Mouse (Mus musculus) CH12.LX (cell line): ENCODE measurements around the gene Tmppe. TPM values are rescaled to one million over a fixed set of nuclear protein-coding genes. Genes with fewer than 3 reads are reported as not detected.

Experiments
- DNase-seq: peaks from one replicate; pipeline ENCODE4 v3.0.0-alpha.2; 2013; ENCODE audit errors: extremely low read depth
- H3K27ac ChIP-seq: 2 replicates; pipeline ENCODE4 v1.5.1; 2012; ENCODE audit warnings: low read depth, mild to moderate bottlenecking, control low read depth, moderate library complexity; ENCODE audit not compliant: insufficient read depth
- H3K27me3 ChIP-seq: replicated peaks from 2 replicates; pipeline ENCODE3; 2012; ENCODE audit warnings: inconsistent platforms
- H3K36me3 ChIP-seq, 2 experiments: replicated peaks in 1 of 2; 2 replicates each; pipeline versions ENCODE3 to v1.6.1; 2012; ENCODE audit warnings: inconsistent platforms in 1 of 2, low read length in 1 of 2, mild to moderate bottlenecking in 1 of 2, mixed read lengths in 1 of 2, moderate library complexity in 1 of 2; ENCODE audit not compliant: control insufficient read depth in 1 of 2, insufficient read depth in 1 of 2
- H3K4me1 ChIP-seq, 2 experiments: 2 replicates each; pipeline ENCODE4 v1.6.1; 2012; ENCODE audit warnings: inconsistent platforms in 1 of 2, moderate library complexity in 1 of 2; ENCODE audit not compliant: insufficient read depth in 2 of 2, control insufficient read depth in 1 of 2
- H3K4me2 ChIP-seq: 2 replicates; pipeline ENCODE4 v1.6.1; 2012; ENCODE audit warnings: low read depth, mild to moderate bottlenecking, control low read depth; ENCODE audit not compliant: poor library complexity, insufficient read depth, severe bottlenecking
- H3K4me3 ChIP-seq, 3 experiments: fragments of 150-350 bp in 1 of 3; sonication (generic) in 1 of 3; replicated peaks in 1 of 3; 2 replicates each; pipeline versions ENCODE3 to v1.5.1; 2011 to 2012; ENCODE audit warnings: low read depth in 2 of 3, low read length in 2 of 3, mild to moderate bottlenecking in 2 of 3, moderate library complexity in 2 of 3, control low read depth in 1 of 3, improper control_type of control experiment in 1 of 3, inconsistent platforms in 1 of 3, mixed read lengths in 1 of 3; ENCODE audit not compliant: poor library complexity in 1 of 3
- H3K79me2 ChIP-seq: replicated peaks from 2 replicates; pipeline ENCODE4 v1.6.1; 2012; ENCODE audit warnings: mild to moderate bottlenecking, moderate library complexity; ENCODE audit not compliant: control insufficient read depth, poor library complexity, insufficient read depth, severe bottlenecking; ENCODE audit errors: extremely low read depth
- H3K9ac ChIP-seq: 2 replicates; pipeline ENCODE4 v1.6.1; 2012; ENCODE audit warnings: low read depth, mild to moderate bottlenecking, control low read depth, moderate library complexity; ENCODE audit not compliant: insufficient read depth
- H3K9me3 ChIP-seq: replicated peaks from 2 replicates; pipeline ENCODE3; 2012; ENCODE audit warnings: low read length, inconsistent platforms, mixed read lengths
- BHLHE40 ChIP-seq: IDR thresholded peaks from 2 replicates; pipeline ENCODE4 v1.6.1; 2011; ENCODE audit warnings: mild to moderate bottlenecking, low read depth, low read length, improper control_type of control experiment
- CHD1 ChIP-seq: IDR thresholded peaks from 2 replicates; pipeline ENCODE4 v1.6.1; 2012; ENCODE audit warnings: low read depth, low read length, improper control_type of control experiment, inconsistent platforms
- CHD2 ChIP-seq: IDR thresholded peaks from 2 replicates; pipeline ENCODE4 v1.6.1; 2011; ENCODE audit warnings: low read length, improper control_type of control experiment
- CTCF ChIP-seq, 2 experiments: IDR thresholded peaks in 1 of 2; conservative IDR thresholded peaks in 1 of 2; 2 replicates each; pipeline ENCODE4 v1.5.1; 2011 to 2012; ENCODE audit warnings: low read depth in 2 of 2, low read length in 2 of 2, improper control_type of control experiment in 1 of 2, inconsistent platforms in 1 of 2, mild to moderate bottlenecking in 1 of 2, moderate library complexity in 1 of 2
- E2F4 ChIP-seq: IDR thresholded peaks from 2 replicates; pipeline ENCODE4 v1.6.1; 2011; ENCODE audit warnings: low read depth, low read length, improper control_type of control experiment; ENCODE audit not compliant: insufficient replicate concordance
- ELF1 ChIP-seq: IDR thresholded peaks from 2 replicates; pipeline ENCODE4 v1.6.1; 2014; ENCODE audit warnings: low read depth, mild to moderate bottlenecking, inconsistent platforms, low read length, improper control_type of control experiment
- EP300 ChIP-seq: IDR thresholded peaks from 2 replicates; pipeline ENCODE4 v1.6.1; 2011; ENCODE audit warnings: low read length, improper control_type of control experiment
- ETS1 ChIP-seq: conservative IDR thresholded peaks from 2 replicates; pipeline ENCODE4 v1.6.1; 2012; ENCODE audit warnings: low read depth, mild to moderate bottlenecking, inconsistent platforms, low read length, improper control_type of control experiment, moderate library complexity
- GABPA ChIP-seq: IDR thresholded peaks from 2 replicates; pipeline ENCODE4 v1.6.1; 2012; ENCODE audit warnings: low read depth, low read length, improper control_type of control experiment, inconsistent platforms; ENCODE audit not compliant: insufficient replicate concordance
- HCFC1 ChIP-seq: IDR thresholded peaks from 2 replicates; pipeline ENCODE4 v1.6.1; 2012; ENCODE audit warnings: low read depth, mild to moderate bottlenecking, inconsistent platforms, low read length, improper control_type of control experiment
- JUN ChIP-seq: IDR thresholded peaks from 2 replicates; pipeline ENCODE4 v1.6.1; 2011; ENCODE audit warnings: low read depth, mild to moderate bottlenecking, low read length, improper control_type of control experiment, moderate library complexity; ENCODE audit not compliant: insufficient read depth
- JUND ChIP-seq: conservative IDR thresholded peaks from 2 replicates; pipeline ENCODE4 v1.6.1; 2011; ENCODE audit warnings: low read depth, low read length, improper control_type of control experiment
- KAT2A ChIP-seq: IDR thresholded peaks from 2 replicates; pipeline ENCODE4 v1.6.1; 2012; ENCODE audit warnings: low read length, improper control_type of control experiment, inconsistent platforms; ENCODE audit not compliant: insufficient replicate concordance
- MAFK ChIP-seq: IDR thresholded peaks from 2 replicates; pipeline ENCODE4 v1.6.1; 2011; ENCODE audit warnings: low read length, improper control_type of control experiment; ENCODE audit not compliant: insufficient replicate concordance
- MAX ChIP-seq: IDR thresholded peaks from 2 replicates; pipeline ENCODE4 v1.6.1; 2011; ENCODE audit warnings: low read length, improper control_type of control experiment
- MAZ ChIP-seq: IDR thresholded peaks from 2 replicates; pipeline ENCODE4 v1.6.1; 2012; ENCODE audit warnings: low read depth, mild to moderate bottlenecking, inconsistent platforms, low read length, improper control_type of control experiment, moderate library complexity
- MEF2A ChIP-seq: IDR thresholded peaks from 2 replicates; pipeline ENCODE4 v1.6.1; 2014; ENCODE audit warnings: low read depth, mild to moderate bottlenecking, inconsistent platforms, low read length, improper control_type of control experiment, borderline replicate concordance
- MXI1 ChIP-seq: IDR thresholded peaks from 2 replicates; pipeline ENCODE4 v1.6.1; 2011; ENCODE audit warnings: mild to moderate bottlenecking, low read depth, low read length, improper control_type of control experiment
- MYC ChIP-seq: IDR thresholded peaks from 2 replicates; pipeline ENCODE4 v1.6.1; 2011; ENCODE audit warnings: low read depth, mild to moderate bottlenecking, improper control_type of control experiment, low read length
- NELFE ChIP-seq: IDR thresholded peaks from 2 replicates; pipeline ENCODE4 v1.6.1; 2011; ENCODE audit warnings: low read depth, low read length, improper control_type of control experiment
- NRF1 ChIP-seq: IDR thresholded peaks from 2 replicates; pipeline ENCODE4 v1.6.1; 2014; ENCODE audit warnings: low read depth, mild to moderate bottlenecking, inconsistent platforms, low read length, improper control_type of control experiment, moderate library complexity
- PAX5 ChIP-seq: IDR thresholded peaks from 2 replicates; pipeline ENCODE4 v1.6.1; 2012; ENCODE audit warnings: low read length, inconsistent platforms, mixed read lengths
- POLR2A ChIP-seq: IDR thresholded peaks from 2 replicates; pipeline ENCODE4 v1.6.1; 2011; ENCODE audit warnings: low read depth, mild to moderate bottlenecking, improper control_type of control experiment, low read length
- POLR2AphosphoS2 ChIP-seq: IDR thresholded peaks from 2 replicates; pipeline ENCODE4 v1.6.1; 2011; ENCODE audit warnings: low read depth, low read length, improper control_type of control experiment
- RAD21 ChIP-seq: IDR thresholded peaks from 2 replicates; pipeline ENCODE4 v1.6.1; 2011; ENCODE audit warnings: low read depth, mild to moderate bottlenecking, low read length, improper control_type of control experiment, moderate library complexity
- RCOR1 ChIP-seq: conservative IDR thresholded peaks from 2 replicates; pipeline ENCODE4 v1.6.1; 2012; ENCODE audit warnings: low read depth, mild to moderate bottlenecking, inconsistent platforms, low read length, improper control_type of control experiment
- SMC3 ChIP-seq: IDR thresholded peaks from 2 replicates; pipeline ENCODE4 v1.6.1; 2011; ENCODE audit warnings: low read depth, low read length, improper control_type of control experiment
- TBP ChIP-seq: conservative IDR thresholded peaks from 2 replicates; pipeline ENCODE4 v1.6.1; 2011; ENCODE audit warnings: low read depth, low read length, improper control_type of control experiment
- TCF12 ChIP-seq: IDR thresholded peaks from 2 replicates; pipeline ENCODE4 v1.6.1; 2014; ENCODE audit warnings: low read depth, mild to moderate bottlenecking, inconsistent platforms, low read length, improper control_type of control experiment
- USF1 ChIP-seq: IDR thresholded peaks from 2 replicates; pipeline ENCODE4 v1.6.1; 2014; ENCODE audit warnings: low read depth, mild to moderate bottlenecking, inconsistent platforms, low read length, improper control_type of control experiment
- USF2 ChIP-seq: conservative IDR thresholded peaks from 2 replicates; pipeline ENCODE4 v1.6.1; 2011; ENCODE audit warnings: low read depth, low read length, improper control_type of control experiment
- ZC3H11A ChIP-seq: IDR thresholded peaks from 2 replicates; pipeline ENCODE4 v1.6.1; 2012; ENCODE audit warnings: low read depth, mild to moderate bottlenecking, inconsistent platforms, low read length, improper control_type of control experiment
- ZMIZ1 ChIP-seq: IDR thresholded peaks from 2 replicates; pipeline ENCODE4 v1.6.1; 2012; ENCODE audit warnings: low read depth, mild to moderate bottlenecking, inconsistent platforms, low read length, improper control_type of control experiment
- ZNF384 ChIP-seq: IDR thresholded peaks from 2 replicates; pipeline ENCODE4 v1.6.1; 2012; ENCODE audit warnings: low read depth, low read length, improper control_type of control experiment, inconsistent platforms
- dilution Hi-C: fragments of 300-500 bp; cut with MboI; formaldehyde crosslinking; loops from 2 replicates; pipeline ENCODE4 v1.14.3; 2020; ENCODE audit warnings: low sequenced_read_pairs; ENCODE audit not compliant: extremely low pct_unique_long_range_greater_than_20kb, extremely low pct_ligation_motif_present
- in situ Hi-C: fragments of 300-500 bp; cut with MboI; formaldehyde crosslinking; loops from 3 replicates; pipeline ENCODE4 v1.14.3; 2019; ENCODE audit warnings: low sequenced_read_pairs, low pct_ligation_motif_present, low pct_unique_long_range_greater_than_20kb, mixed read lengths
- polyA plus RNA-seq: library from polyadenylated mRNA; unstranded; fragments of >175 nt; gene quantifications from 2 replicates; pipeline ENCODE4 v1.2.1, GENCODE M21; 2012; ENCODE audit warnings: low read depth; ENCODE audit not compliant: insufficient read length
- total RNA-seq, 2 experiments: library from RNA; depleted of rRNA; stranded (reverse); fragments of 300-350 nt in 1 of 2; fragments of >200 nt in 1 of 2; gene quantifications; 2 replicates each; pipeline ENCODE4 v1.2.3; 2012 to 2014

The Tmppe gene
- total and polyA plus RNA-seq, 3 experiments, result 3.2 to 8.2 (median 7.3) TPM

DNA sequence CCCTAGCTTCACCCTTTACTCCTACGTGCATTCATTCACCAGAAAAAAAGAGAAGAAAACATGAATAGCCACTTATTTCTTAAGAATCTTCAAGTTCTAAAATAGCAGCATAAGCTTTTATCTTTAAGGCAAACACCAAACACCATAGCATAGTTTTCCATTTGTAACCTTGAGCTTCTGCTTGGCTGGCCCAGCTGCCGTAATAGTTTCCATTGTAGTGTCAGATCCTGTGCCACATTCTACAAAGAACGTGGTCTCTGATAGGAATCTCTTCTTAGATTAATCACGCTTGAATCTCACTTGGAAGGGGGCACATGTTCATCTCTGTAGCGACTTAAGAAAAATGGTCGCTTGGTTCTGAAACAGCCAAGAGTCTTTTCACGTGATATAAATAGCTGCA is 50.7 kb downstream of the Tmppe start:
- Histone ChIP-seq H3K4me3 (no peak overlapping the region), H3K9ac (no peak overlapping the region), H3K27ac (peak overlapping the region; percentile 63; the same call in 1 of the 2 replicates), H3K4me1 (peaks cover 25 to 83% of the 10 kb centered on the region in 2 experiments), H3K9me3 (no peaks in the 10 kb centered on the region), H3K36me3 (peaks cover 1 to 12% of the 10 kb centered on the region in 2 experiments), H3K4me2 (no peak overlapping the region), H3K27me3 (no peaks in the 10 kb centered on the region), H3K79me2 (no peaks in the 10 kb centered on the region)
- dilution Hi-C loops, result no loop called here
- TF ChIP-seq MEF2A, result peak; percentile 62; the same call in 1 of the 2 replicates
- no peak for TF ChIP-seq MAZ
- TF ChIP-seq CHD2, result no peak
- TF ChIP-seq MYC, result 0 out of 2 replicates have a peak, but pooled peaks have one; percentile 24
- peak; percentile 74 for TF ChIP-seq JUND
- peak; percentile 50; the same call in 1 of the 2 replicates for TF ChIP-seq MAX
- TF ChIP-seq E2F4, result no peak
- peak; percentile 69 for TF ChIP-seq BHLHE40
- no peak for TF ChIP-seq POLR2AphosphoS2
- TF ChIP-seq SMC3, result no peak
- no peak for TF ChIP-seq USF2
- no peak for TF ChIP-seq HCFC1
- no peak for TF ChIP-seq RCOR1
- peak; percentile 56 for TF ChIP-seq ETS1
- no peak for TF ChIP-seq NRF1
- peak; percentile 80 for TF ChIP-seq EP300
- no peak for TF ChIP-seq TCF12
- 0 out of 2 replicates have a peak, but pooled peaks have one; percentile 25 for TF ChIP-seq MAFK
- no peak for TF ChIP-seq ZNF384
- peak; percentile 63 for TF ChIP-seq JUN
- no peak for TF ChIP-seq CTCF (conservative IDR thresholded peaks at IDR 0.05 in 1 of 2, IDR thresholded peaks at IDR 0.05 in 1 of 2; ENCODE audit: low read depth in 2 of 2, low read length in 2 of 2)
- no peak for TF ChIP-seq ZC3H11A
- DNase-seq, result peak; percentile 54
- in situ Hi-C loops, result no loop called here

DNA sequence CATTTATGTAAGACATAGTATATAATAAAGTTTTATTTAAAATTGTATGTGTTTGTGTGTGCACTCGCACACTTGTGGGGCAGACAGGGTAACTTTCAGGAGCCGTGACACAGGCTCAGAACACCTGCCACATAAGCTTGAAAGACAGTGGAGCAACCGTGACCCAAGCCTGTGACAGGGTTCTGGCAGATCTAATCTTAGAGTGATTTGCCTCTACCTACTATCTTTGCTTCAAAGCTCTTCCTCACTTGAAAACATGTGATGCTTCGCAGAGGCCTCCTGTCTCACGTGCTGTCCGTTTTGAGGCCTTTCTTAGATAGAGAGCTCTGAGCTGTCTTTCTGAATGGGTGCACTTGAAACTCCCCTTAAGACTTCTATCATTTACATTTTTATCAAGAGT is 51.5 kb downstream of the Tmppe start:
- no peaks in the 10 kb centered on the region for H3K79me2 ChIP-seq
- peaks cover 2 to 16% of the 10 kb centered on the region in 2 experiments for H3K36me3 ChIP-seq
- no peak overlapping the region for H3K9ac ChIP-seq
- H3K9me3 ChIP-seq, result no peaks in the 10 kb centered on the region
- DNase-seq, result peak; percentile 79
- H3K27me3 ChIP-seq, result no peaks in the 10 kb centered on the region
- dilution Hi-C loops, result no loop called here
- peaks cover 23 to 83% of the 10 kb centered on the region in 2 experiments for H3K4me1 ChIP-seq
- H3K27ac ChIP-seq, result no peak overlapping the region
- H3K4me3 ChIP-seq, result no peak overlapping the region
- H3K4me2 ChIP-seq, result no peak overlapping the region
- in situ Hi-C loops, result no loop called here
- TF ChIP-seq NELFE (no peak), CHD2 (no peak), PAX5 (no peak), CHD1 (no peak), ZNF384 (no peak), GABPA (no peak), RAD21 (no peak; the same call in 1 of the 2 replicates), MXI1 (no peak), USF2 (0 out of 2 replicates have a peak, but pooled peaks have one; percentile 10), KAT2A (no peak), TBP (no peak), E2F4 (no peak), ELF1 (peak; percentile 41; the same call in 1 of the 2 replicates), BHLHE40 (peak; percentile 98), MAZ (no peak), POLR2A (no peak), POLR2AphosphoS2 (no peak), RCOR1 (no peak; the same call in 1 of the 2 replicates), USF1 (no peak), ZMIZ1 (no peak)
